ENCODE assay signal across 8 mouse cellular contexts in the genomic region with DNA sequence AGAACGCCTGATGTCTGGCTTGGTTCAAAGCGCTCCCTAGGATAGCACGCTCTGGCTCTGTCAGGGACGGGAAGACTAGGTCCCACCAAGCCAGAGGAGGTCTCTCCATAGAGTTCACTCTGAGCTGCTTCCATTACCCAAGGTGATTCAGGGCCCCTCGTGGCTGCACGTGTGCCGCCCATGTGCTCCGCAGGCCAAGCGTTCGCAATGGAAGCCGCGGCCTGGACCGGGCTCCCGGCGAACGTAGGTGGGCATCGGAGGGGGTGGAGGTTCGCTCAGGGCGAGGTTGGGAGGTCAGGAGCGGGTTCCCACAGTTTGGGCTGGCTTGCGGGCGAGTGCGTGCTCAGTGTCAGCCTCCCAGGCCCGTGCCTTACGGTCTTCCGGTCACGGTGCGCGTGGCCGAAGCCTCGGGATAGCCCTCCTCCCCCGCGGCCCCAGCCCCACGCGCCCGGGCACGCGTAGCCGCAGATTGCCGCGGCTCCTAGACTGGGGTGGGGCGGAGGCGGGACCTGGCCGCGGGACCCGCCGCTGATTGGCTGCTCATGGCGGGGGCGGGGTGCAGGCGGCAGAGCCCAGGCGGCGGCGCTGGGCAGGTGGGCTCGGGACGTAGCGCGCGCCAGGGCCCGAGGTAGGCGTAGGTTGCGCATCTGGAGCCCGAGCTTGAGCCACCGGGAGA. TPM values are rescaled to one million over a fixed set of nuclear protein-coding genes. Genes with fewer than 3 reads are reported as not detected.
DNase-seq lines count a peak whose midpoint lies in the region; ATAC-seq and TF ChIP-seq lines count a peak whose summit lies in the region.

No protein-coding gene starts in this region.

- peak overlapping the region; percentile 59 for H3K4me3 ChIP-seq in limb, embryonic 10.5 days
- peak overlapping the region; percentile 46 for H3K4me3 ChIP-seq in midbrain, embryonic 11.5 days (ENCODE audit: low read depth, low read length)
- H3K4me3 ChIP-seq in small intestine, adult 2 months (ENCODE audit: low read depth, low read length) = peak overlapping the region; percentile 72

- H3K36me3 ChIP-seq in limb, embryonic 10.5 days = no peaks in the 10 kb centered on the region
- no peaks in the 10 kb centered on the region for H3K36me3 ChIP-seq in midbrain, embryonic 11.5 days (ENCODE audit: control insufficient read depth, insufficient read depth, low read length)
- no peaks in the 10 kb centered on the region for H3K36me3 ChIP-seq in small intestine, adult 2 months (ENCODE audit: control insufficient read depth, insufficient read depth, low read length)

- no peaks in the 10 kb centered on the region for H3K9me3 ChIP-seq in limb, embryonic 10.5 days (replicated peaks)
- H3K9me3 ChIP-seq in midbrain, embryonic 11.5 days (ENCODE audit: control insufficient read depth, low read length) = no peaks in the 10 kb centered on the region

- WGBS in limb, embryonic 10.5 days = 1% methylated on average over 63 of the region's 63 CpGs
- WGBS in midbrain, embryonic 11.5 days = 1% methylated on average over 63 of the region's 63 CpGs
- 3% methylated on average over 63 of the region's 63 CpGs for WGBS in small intestine, adult 2 months

- ATAC-seq in midbrain, embryonic 11.5 days (ENCODE audit: low FRiP score) = peak; percentile 95

- peaks cover 85% of the 10 kb centered on the region for H3K27me3 ChIP-seq in limb, embryonic 10.5 days (ENCODE audit: low read depth, poor library complexity, severe bottlenecking)
- H3K27me3 ChIP-seq in midbrain, embryonic 11.5 days (ENCODE audit: control insufficient read depth, insufficient read depth, low read length) = peaks cover 46% of the 10 kb centered on the region
- H3K27me3 ChIP-seq in small intestine, adult 2 months (ENCODE audit: control insufficient read depth, insufficient read depth, low read length) = peaks cover 12% of the 10 kb centered on the region

- DNase-seq in adrenal gland, postnatal 14 days = peak; percentile 91
- peak; percentile 83 for DNase-seq in embryo, embryonic 9.5 days (ENCODE audit: extremely low spot score)
- DNase-seq in heart, adult 18-20 months = peak; percentile 88 to 90
- DNase-seq in kidney, adult 11 months = peak; percentile 78
- peak; percentile 87 for DNase-seq in limb, embryonic 10.5 days (ENCODE audit: low spot score)
- DNase-seq in midbrain, embryonic 11.5 days (ENCODE audit: low spot score, missing footprints) = peak; percentile 98
- DNase-seq in MN1 (ENCODE audit: low spot score) = no peak

- H3K9ac ChIP-seq in midbrain, embryonic 11.5 days (ENCODE audit: low read length) = peak overlapping the region; percentile 31; the same call in 1 of the 2 replicates

- no peak for TF ChIP-seq CTCF in small intestine, adult 2 months (IDR thresholded peaks at IDR 0.05; ENCODE audit: extremely low read depth, insufficient read length, insufficient replicate concordance, low read depth, low read length)

- no peak for TF ChIP-seq POLR2A in small intestine, adult 2 months (IDR thresholded peaks at IDR 0.05; ENCODE audit: low read depth, low read length)

- H3K4me1 ChIP-seq in limb, embryonic 10.5 days = peaks cover 17% of the 10 kb centered on the region
- peaks cover 11% of the 10 kb centered on the region for H3K4me1 ChIP-seq in midbrain, embryonic 11.5 days (ENCODE audit: control insufficient read depth, insufficient read depth, low read length)
- H3K4me1 ChIP-seq in small intestine, adult 2 months (ENCODE audit: control insufficient read depth, insufficient read depth, insufficient read length, low read length) = peaks cover 6% of the 10 kb centered on the region

- peak overlapping the region; percentile 93 for H3K4me2 ChIP-seq in midbrain, embryonic 11.5 days

- H3K27ac ChIP-seq in limb, embryonic 10.5 days = no peak overlapping the region
- H3K27ac ChIP-seq in midbrain, embryonic 11.5 days (ENCODE audit: low read depth, low read length) = no peak overlapping the region
- H3K27ac ChIP-seq in small intestine, adult 2 months (ENCODE audit: insufficient read depth, low read depth, low read length) = no peak overlapping the region

RNA-seq across cellular contexts. Expression of a gene that starts 1.0 kb away (rescaled TPM):
- total RNA-seq in adrenal gland, postnatal 14 days (2021) = 1.6 and 2.0 TPM in 2 replicates
- total RNA-seq in heart, adult 18-20 months (2021) = 1 to 10 TPM; 5.4 to 6.1 TPM
- polyA plus RNA-seq in limb, embryonic 10.5 days (2016; fragmentation: Nextera tagmentation; extraction: Ambion mirVana) = 0.05 and 0.35 TPM in 2 replicates
- polyA plus RNA-seq in midbrain, embryonic 11.5 days (2014; fragmentation: Nextera tagmentation; extraction: Ambion mirVana) = 0.12 TPM in 2 replicates
- polyA plus RNA-seq in small intestine, adult 2 months (2012; rRNA removed) = 2.6 and 9.7 TPM in 2 replicates
